Mouse (Mus musculus) lung, postnatal 10 days (tissue): Measurements from ENCODE around the gene Lca5l.
"Not testable (repeated sequence)": the region's sequence is repeated elsewhere in the genome, so short reads cannot be mapped to it uniquely, and the experiment has no call there.

Experiments
- DNase-seq: peaks from one replicate; pipeline ENCODE4 v3.0.0; 2021

Gene Lca5l

GRCm38 (mm10) chr16:96165723-96166264, 26.3 kb downstream of the Lca5l start:
- no peak for DNase-seq

DNA sequence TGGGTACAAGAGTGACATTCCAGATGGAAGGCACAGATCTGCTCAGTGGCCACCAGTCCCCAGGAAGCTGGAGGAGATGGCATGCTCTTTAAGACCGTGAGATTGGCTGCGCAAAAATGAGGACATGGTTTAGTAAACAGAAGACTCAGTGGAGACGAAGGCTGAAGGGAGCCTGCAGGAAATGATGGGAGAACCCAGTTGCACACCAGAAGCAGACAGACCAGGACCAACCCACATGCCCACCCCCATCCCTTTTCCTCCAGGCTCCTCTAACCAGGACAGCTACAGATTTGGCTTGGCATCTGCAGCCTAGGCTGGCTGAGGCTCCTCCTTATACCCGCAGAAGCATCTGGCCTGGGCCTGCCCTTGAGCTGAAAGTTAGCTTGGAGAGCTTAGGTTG, 30.7 kb downstream of the Lca5l start:
- no peak for DNase-seq

GRCm38 (mm10) chr16:96160927-96161326, 31.1 kb downstream of the Lca5l start:
- DNase-seq: no peak

DNA sequence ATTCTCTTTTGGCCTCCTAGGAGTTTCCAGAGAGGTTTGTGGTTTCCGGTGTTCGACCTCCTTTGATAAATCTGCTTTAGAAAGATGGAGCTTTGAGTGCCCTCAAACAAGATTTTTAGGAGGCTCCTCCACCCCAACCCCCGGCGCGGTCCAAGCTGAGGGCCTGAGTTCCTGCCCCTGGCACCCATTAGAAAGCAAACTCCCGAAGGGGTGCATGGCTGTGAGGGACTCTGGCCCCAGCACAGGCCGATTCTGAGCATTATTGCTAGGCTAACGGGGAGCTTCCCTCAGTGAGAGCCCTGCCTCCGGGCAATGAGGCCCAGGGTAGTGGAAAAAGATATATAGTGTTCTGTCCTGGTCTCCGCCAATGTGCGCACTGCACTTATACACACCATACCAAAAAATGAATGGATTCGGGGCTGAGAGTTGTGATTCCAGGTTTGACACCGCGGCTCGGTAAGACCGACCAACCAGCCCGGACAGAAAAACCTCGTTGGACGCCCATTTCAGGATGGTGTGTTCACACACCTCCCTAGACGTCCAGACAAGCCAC, 32.2 kb downstream of the Lca5l start:
- no peak for DNase-seq

- DNase-seq: peak; percentile 83
These were observed 32.9 kb downstream of the Lca5l start for GRCm38 (mm10) chr16:96159091-96159731.

DNA sequence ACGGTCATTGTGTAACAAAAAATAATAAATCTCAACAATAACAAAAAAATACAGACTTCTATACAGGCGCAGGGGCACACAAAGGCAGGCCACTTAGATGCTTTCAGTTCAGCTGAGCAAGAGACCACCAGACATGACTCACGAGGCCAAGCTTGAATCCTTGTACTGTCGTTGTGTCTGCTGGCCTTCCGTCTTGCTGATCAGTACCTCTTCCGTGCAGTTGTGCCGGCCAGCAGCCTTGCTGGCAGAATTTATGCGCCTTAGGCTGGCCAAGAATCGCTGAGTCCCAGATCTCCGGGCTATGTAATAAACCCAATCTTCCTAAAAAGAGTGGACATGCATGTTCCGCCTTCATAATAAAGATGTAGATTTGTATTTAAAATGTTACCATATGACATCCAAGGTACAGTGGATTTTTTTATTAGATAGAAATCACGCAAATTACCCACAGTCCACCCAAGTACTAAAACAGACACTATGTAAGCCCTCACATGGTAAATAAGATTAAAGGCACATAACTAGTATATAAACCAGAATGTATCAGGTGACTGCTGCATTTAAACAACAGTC, 33.5 kb downstream of the Lca5l start:
- no peak for DNase-seq

DNA sequence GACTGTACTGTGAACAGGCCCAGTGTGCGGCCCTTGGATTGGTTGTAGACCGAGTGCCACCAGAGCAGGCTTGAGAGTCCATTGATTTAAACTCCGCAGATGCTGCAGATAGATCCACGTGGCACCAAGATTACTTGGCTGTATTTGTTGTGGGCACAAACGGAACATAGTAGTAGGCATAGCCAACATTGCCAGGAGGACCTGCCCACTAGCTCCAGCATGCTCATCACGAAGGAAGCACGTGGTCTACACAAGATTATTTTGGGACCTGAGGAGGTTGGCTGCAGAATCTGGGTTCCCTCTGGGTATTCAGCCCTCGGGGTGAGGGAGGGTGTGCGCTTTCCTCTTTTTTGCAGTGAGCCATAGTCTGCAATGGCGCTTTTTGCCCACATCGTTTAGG, 34.9 kb downstream of the Lca5l start:
- no peak for DNase-seq

GRCm38 (mm10) chr16:96156019-96156418, 36.1 kb downstream of the Lca5l start:
- DNase-seq: no peak

- no peak for DNase-seq
These were observed 37.6 kb downstream of the Lca5l start for GRCm38 (mm10) chr16:96154476-96154875.

DNA sequence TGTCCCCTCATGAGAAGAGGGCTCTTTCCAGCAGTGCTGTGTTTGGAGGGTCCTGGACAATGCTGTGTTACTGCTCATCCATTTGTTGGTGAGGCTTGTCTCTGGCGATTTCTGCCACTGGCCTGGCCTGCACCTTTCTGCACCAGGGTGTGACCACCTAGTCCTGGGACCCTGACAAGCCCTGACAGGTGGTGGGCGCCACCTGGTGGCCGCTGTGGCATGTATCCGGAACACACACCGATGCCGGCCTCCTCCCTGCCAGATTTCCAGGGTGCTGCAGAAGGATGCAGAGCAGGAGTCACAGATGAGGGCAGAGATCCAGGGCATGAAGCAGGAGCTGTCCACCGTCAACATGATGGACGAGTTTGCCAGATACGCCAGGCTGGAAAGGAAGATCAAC, 40.5 kb downstream of the Lca5l start:
- peak; percentile 85 for DNase-seq

DNA sequence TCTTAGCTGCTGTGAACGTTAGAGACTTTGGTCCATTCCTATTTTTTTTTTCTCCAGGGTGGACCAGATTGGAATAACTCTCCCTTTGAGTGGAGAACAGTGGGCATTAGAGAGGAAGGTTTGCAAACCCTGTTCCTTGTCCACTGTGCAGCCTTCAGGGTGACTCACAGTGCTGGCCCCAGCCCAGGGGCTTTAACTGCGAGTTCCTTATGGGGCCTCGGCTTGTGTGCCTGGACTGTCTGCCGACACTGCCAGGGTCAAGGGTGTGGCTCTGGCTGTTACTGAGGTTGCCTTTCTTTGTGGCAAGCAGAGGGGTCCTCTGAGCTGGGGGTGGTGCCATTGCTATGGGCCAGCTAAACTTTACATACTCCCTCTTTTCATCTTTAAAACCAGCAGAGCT, 41.1 kb downstream of the Lca5l start:
- peak; percentile 31 for DNase-seq

GRCm38 (mm10) chr16:96149311-96149710, 42.8 kb downstream of the Lca5l start:
- no peak for DNase-seq

- no peak for DNase-seq
These were observed 43.2 kb downstream of the Lca5l start for GRCm38 (mm10) chr16:96148834-96149233.

GRCm38 (mm10) chr16:96145814-96146213, 46.3 kb downstream of the Lca5l start:
- no peak for DNase-seq

DNA sequence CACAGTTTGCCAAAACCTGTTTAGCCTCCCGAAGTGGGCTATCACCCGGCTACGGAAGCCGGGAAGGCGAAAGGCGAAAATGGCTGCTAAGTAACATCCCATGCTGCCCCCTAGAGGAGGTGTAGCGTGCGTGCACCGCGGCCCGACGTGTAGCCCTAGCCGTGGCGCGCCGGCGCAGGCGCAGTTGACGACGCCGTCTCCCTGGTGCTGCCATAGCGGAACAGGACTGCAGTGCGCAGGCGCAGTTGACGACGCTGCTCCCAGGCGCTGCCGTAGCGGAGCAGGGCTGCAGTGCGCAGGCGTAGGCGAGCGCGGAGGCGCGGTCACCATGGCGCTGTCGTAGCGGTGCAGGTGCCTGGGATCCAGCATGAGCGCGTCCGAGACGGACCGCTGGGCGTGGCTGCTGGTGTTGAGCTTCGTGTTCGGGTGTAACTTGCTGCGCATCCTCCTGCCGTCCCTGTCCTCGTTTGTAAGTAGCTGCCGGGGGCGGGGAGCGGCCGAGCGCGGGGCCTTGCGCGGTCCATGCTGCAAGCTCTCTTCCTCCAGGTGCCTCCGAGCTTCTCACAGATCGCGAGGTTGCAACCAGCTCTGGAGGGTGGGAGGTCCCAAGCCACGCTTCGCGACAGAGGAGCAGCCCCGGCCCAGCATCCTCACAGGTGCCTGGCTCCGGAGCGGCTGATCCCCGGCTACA, 46.8 kb downstream of the Lca5l start, which contains the start of gene Wrb:
Wrb (plus strand) TSS at position 298 of the 691 bp plus-strand sequence.
- DNase-seq: peak; percentile 100

- DNase-seq: not testable (repeated sequence)
These were observed 47.3 kb downstream of the Lca5l start for GRCm38 (mm10) chr16:96144748-96145109.

- no peak for DNase-seq
These were observed 63.6 kb downstream of the Lca5l start for GRCm38 (mm10) chr16:96128466-96128865.

- DNase-seq: peak; percentile 98
These were observed 64.3 kb downstream of the Lca5l start, which contains the start of gene Hmgn1 for GRCm38 (mm10) chr16:96127657-96128344. TSS of gene Hmgn1 (minus strand) at chr16:96127729.

DNA sequence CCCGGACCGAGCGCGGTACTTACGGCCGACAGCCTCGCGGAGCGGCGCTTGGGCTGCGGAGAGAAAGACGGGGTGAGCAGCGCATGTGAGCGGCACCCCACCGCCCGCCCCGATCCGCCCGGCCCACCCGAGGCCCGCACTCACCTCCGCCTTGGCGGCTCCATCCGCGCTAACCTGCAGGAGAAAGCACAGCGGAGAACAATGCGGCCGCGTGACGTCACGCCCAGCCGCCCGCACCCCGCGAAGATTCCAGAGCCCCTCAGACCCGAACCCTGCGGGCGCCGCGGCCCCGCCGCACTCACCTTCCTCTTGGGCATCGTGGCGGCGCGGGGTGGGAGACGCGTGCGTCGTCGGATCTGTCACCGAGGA, 64.8 kb downstream of the Lca5l start:
- no peak for DNase-seq

- peak; percentile 43 for DNase-seq
These were observed 65.3 kb downstream of the Lca5l start for GRCm38 (mm10) chr16:96126684-96127171.

DNA sequence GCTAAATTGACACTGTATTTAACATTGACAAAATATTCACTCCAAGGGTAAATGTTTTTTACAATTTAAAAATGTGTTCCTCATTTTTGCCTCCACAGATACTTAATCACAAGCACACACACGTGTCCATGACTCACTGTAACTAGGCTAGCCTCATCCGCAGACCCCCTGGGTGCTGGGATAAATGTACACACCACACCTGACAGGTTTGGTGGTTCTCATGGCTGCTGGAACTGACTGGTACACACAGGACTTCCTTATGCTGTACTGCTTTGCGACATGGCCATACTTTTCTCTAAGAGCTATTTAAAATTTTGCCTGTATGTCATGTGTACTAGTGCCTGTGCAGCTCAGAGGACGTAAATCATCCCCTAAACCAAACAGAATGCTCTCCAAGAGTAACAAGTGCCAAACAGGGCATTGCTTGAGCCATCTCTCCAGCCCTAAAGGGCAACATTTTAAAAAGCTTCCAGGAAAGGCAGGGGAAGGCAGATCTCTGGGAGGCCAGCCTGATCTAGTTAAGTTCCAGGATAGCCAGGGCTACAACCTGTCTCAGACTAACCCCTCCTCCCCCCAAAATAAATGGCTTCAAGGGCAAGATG, 71.9 kb downstream of the Lca5l start:
- no peak for DNase-seq

DNA sequence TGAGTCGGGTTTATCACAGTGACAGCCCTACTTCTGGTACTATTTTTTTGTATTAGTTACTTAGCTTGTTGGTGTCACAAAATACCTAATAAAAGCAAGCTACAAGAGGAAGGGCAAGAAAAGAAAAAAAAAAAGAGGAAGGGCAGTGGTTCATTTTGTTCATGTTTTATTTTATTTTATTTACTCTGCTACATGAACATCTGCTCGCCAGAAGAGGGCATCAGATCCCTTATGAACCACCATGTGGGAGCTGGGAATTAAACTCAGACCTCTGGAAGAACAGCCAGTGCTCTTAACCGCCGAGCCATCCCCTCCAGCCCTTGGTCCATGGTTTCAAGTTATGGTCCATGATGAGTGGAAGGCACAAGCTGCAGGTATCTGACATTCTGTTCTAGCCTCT, 77.3 kb downstream of the Lca5l start:
- DNase-seq: no peak

GRCm38 (mm10) chr16:96112769-96113168, 79.3 kb downstream of the Lca5l start:
- no peak for DNase-seq
